44 mouse cellular contexts compared by ENCODE assay signal in genomic region chr4:155618321-155618720, GRCm38 (mm10). TPM values are rescaled to one million over a fixed set of nuclear protein-coding genes. Genes with fewer than 3 reads are reported as not detected.
A peak's percentile ranks its signal among the peaks of the same experiment; 100 is the strongest.
DNase-seq lines count a peak whose midpoint lies in the region; ATAC-seq lines count a peak whose summit lies in the region.
"Had no signal": no experiment of that assay in that cellular context is flagged by ENCODE, and none has a peak within 500 bp of the region (broad histone marks: within the 10 kb centered on the region; RNA-seq: fewer than 3 reads in every experiment).

No protein-coding gene starts in this region.

- H3K4me2 ChIP-seq in heart, embryonic 12.5 days, result no peak overlapping the region
- H3K4me2 ChIP-seq: embryonic facial prominence, embryonic 15.5 days; heart, embryonic 11.5 days; hindbrain, embryonic 15.5 days; limb, embryonic 12.5 days had no signal

- no peaks in the 10 kb centered on the region for H3K27me3 ChIP-seq in heart, embryonic 12.5 days (replicated peaks)
- H3K27me3 ChIP-seq: CH12.LX; embryonic facial prominence, embryonic 15.5 days; hindbrain, embryonic 15.5 days; limb, embryonic 12.5 days had no signal

- H3K4me1 ChIP-seq in heart, embryonic 12.5 days (replicated peaks), result no peaks in the 10 kb centered on the region
- H3K4me1 ChIP-seq: limb, embryonic 12.5 days had no signal

- 0 out of 2 replicates have a peak, but pooled peaks have one; percentile 33 for ATAC-seq in heart, embryonic 12.5 days (ENCODE audit: insufficient number of reproducible peaks, low FRiP score)
- peak; percentile 87 for ATAC-seq in megakaryocyte-erythroid progenitor cell, adult 5-6 weeks (replicated peaks; ENCODE audit: low FRiP score, low TSS enrichment, poor library complexity, severe bottlenecking)
- ATAC-seq: activated CD4-positive, CD25-positive, alpha-beta regulatory T cell, adult 4 months; forebrain, embryonic 14.5 days; inflammation-experienced regulatory T-cells, adult 6 months; lung, postnatal 0 days had no signal

- H3K9me3 ChIP-seq in heart, embryonic 12.5 days (replicated peaks), result no peaks in the 10 kb centered on the region
- H3K9me3 ChIP-seq: embryonic facial prominence, embryonic 10.5 days; embryonic facial prominence, embryonic 15.5 days; hindbrain, embryonic 10.5 days; hindbrain, embryonic 15.5 days; limb, embryonic 12.5 days had no signal

- H3K27ac ChIP-seq in heart, embryonic 12.5 days (ENCODE audit: poor library complexity, severe bottlenecking), result no peak overlapping the region
- H3K27ac ChIP-seq: embryonic facial prominence, embryonic 10.5 days; embryonic facial prominence, embryonic 15.5 days; gastrocnemius, adult 2 months; hindbrain, embryonic 10.5 days; hindbrain, embryonic 15.5 days; left cerebral cortex, adult 2 months; limb, embryonic 12.5 days had no signal

- H3K4me3 ChIP-seq in heart, embryonic 12.5 days, result no peak overlapping the region
- H3K4me3 ChIP-seq: embryonic facial prominence, embryonic 10.5 days; embryonic facial prominence, embryonic 15.5 days; gastrocnemius, adult 2 months; hindbrain, embryonic 10.5 days; hindbrain, embryonic 15.5 days; left cerebral cortex, adult 2 months; limb, embryonic 12.5 days had no signal

- H3K36me3 ChIP-seq in heart, embryonic 12.5 days, result peaks cover 84% of the 10 kb centered on the region

- no peak for DNase-seq in heart, postnatal 4 days
- DNase-seq in layer of hippocampus, adult 9-11 months, result peak; percentile 23
- no peak for DNase-seq in layer of hippocampus, postnatal 25 days (ENCODE audit: extremely low spot score in 1 of 2, low spot score in 1 of 2)
- peak; percentile 16 for DNase-seq in testis, postnatal 14 days (ENCODE audit: low spot score)
- no peak for DNase-seq in testis, postnatal 10 days (ENCODE audit: low spot score)
- DNase-seq in right cerebral cortex, postnatal 14 days, result no peak
- DNase-seq: adrenal gland, adult 2 months; adrenal gland, postnatal 36 days; cerebellum, adult 2 months; cerebellum, postnatal 25 days; gastrocnemius, adult 2 months; gastrocnemius, postnatal 36 days; heart, adult 18-20 months; kidney, adult 2 months; lung, adult 18-20 months; lung, postnatal 4 days; midbrain, embryonic 14.5 days; retina, postnatal 1 day; thymus, postnatal 25 days had no signal

- H3K9ac ChIP-seq in heart, embryonic 12.5 days, result no peak overlapping the region
- H3K9ac ChIP-seq: embryonic facial prominence, embryonic 15.5 days; hindbrain, embryonic 15.5 days; limb, embryonic 12.5 days had no signal

- WGBS in heart, embryonic 12.5 days, result 83% methylated on average over 5 of the region's 5 CpGs

RNA-seq across cellular contexts. Expression of gene Cdk11b, which starts 6.3 kb away (rescaled TPM):
- polyA plus RNA-seq in heart, embryonic 12.5 days (2016; fragmentation: Nextera tagmentation; extraction: Ambion mirVana), result 51.8 and 52.3 TPM in 2 replicates
- 10 to 100 TPM; 30.1 to 32.3 TPM for total RNA-seq in heart, postnatal 4 days (2021)
- 10 to 100 TPM; 41.1 to 47.3 TPM for total RNA-seq in layer of hippocampus, postnatal 25 days (2021)
- total RNA-seq in megakaryocyte-erythroid progenitor cell, adult 5-6 weeks (2014; fragmentation: Nextera tagmentation), result 60.7 and 74.1 TPM in 2 replicates
- total RNA-seq in megakaryocyte-erythroid progenitor cell, adult 5-6 weeks (2017), result 44.7 and 67.9 TPM in 2 replicates

RNA-seq across cellular contexts. Expression of gene Slc35e2, which starts 17.1 kb away (rescaled TPM):
- polyA plus RNA-seq in heart, embryonic 12.5 days (2016; fragmentation: Nextera tagmentation; extraction: Ambion mirVana), result 8.9 and 9.1 TPM in 2 replicates
- total RNA-seq in heart, postnatal 4 days (2021), result 10 to 100 TPM; 15.6 to 16.5 TPM
- total RNA-seq in layer of hippocampus, postnatal 25 days (2021), result 10 to 100 TPM; 41.5 to 42.5 TPM
- total RNA-seq in megakaryocyte-erythroid progenitor cell, adult 5-6 weeks (2014; fragmentation: Nextera tagmentation), result 45.1 and 60.2 TPM in 2 replicates
- 30.4 and 31.1 TPM in 2 replicates for total RNA-seq in megakaryocyte-erythroid progenitor cell, adult 5-6 weeks (2017)

RNA-seq across cellular contexts. Expression of gene Gm10563, which starts 26.9 kb away (rescaled TPM):
- polyA plus RNA-seq in heart, embryonic 12.5 days (2016; fragmentation: Nextera tagmentation; extraction: Ambion mirVana), result not detected in 2 replicates
- total RNA-seq in heart, postnatal 4 days (2021), result not detected
- total RNA-seq in layer of hippocampus, postnatal 25 days (2021), result not detected
- total RNA-seq in megakaryocyte-erythroid progenitor cell, adult 5-6 weeks (2014; fragmentation: Nextera tagmentation), result not detected in 2 replicates
- total RNA-seq in megakaryocyte-erythroid progenitor cell, adult 5-6 weeks (2017), result not detected in 2 replicates
- total RNA-seq: adrenal gland, adult 2 months; adrenal gland, postnatal 36 days; CH12.LX; ES-E14; gastrocnemius, adult 2 months; gastrocnemius, postnatal 36 days; heart, adult 18-20 months; left cerebral cortex, adult 2 months; left cerebral cortex, postnatal 25 days; monocyte, adult 5-6 weeks had no signal
- polyA plus RNA-seq: activated CD4-positive, CD25-positive, alpha-beta regulatory T cell, adult 4 months; adrenal gland, adult 2 months; C2C12; cerebellum, adult 2 months; embryonic facial prominence, embryonic 10.5 days; embryonic facial prominence, embryonic 15.5 days; forebrain, embryonic 14.5 days; frontal cortex, adult 2 months; heart, embryonic 11.5 days; heart, postnatal 0 days; hindbrain, embryonic 10.5 days; hindbrain, embryonic 15.5 days; kidney, adult 2 months; kidney, embryonic 16.5 days; large intestine, adult 2 months; limb, embryonic 12.5 days; lung, postnatal 0 days; midbrain, embryonic 14.5 days; neural tube, embryonic 14.5 days; spleen, adult 2 months; testis, adult 2 months had no signal

RNA-seq across cellular contexts. Expression of gene Mmp23, which starts 34.9 kb away (rescaled TPM):
- 72.0 and 75.7 TPM in 2 replicates for polyA plus RNA-seq in heart, embryonic 12.5 days (2016; fragmentation: Nextera tagmentation; extraction: Ambion mirVana)
- total RNA-seq in heart, postnatal 4 days (2021), result 10 to 100 TPM; 32.3 to 33.1 TPM
- 1 to 10 TPM; 2.7 to 3.0 TPM for total RNA-seq in layer of hippocampus, postnatal 25 days (2021)
- total RNA-seq in megakaryocyte-erythroid progenitor cell, adult 5-6 weeks (2014; fragmentation: Nextera tagmentation), result not detected in 2 replicates
- not detected in 2 replicates for total RNA-seq in megakaryocyte-erythroid progenitor cell, adult 5-6 weeks (2017)
- total RNA-seq: monocyte, adult 5-6 weeks had no signal
- polyA plus RNA-seq: activated CD4-positive, CD25-positive, alpha-beta regulatory T cell, adult 4 months; inflammation-experienced regulatory T-cells, adult 6 months had no signal

RNA-seq across cellular contexts. Expression of gene Mib2, which starts 50.7 kb away (rescaled TPM):
- 21.7 and 22.4 TPM in 2 replicates for polyA plus RNA-seq in heart, embryonic 12.5 days (2016; fragmentation: Nextera tagmentation; extraction: Ambion mirVana)
- 10 to 100 TPM; 15.9 to 17.7 TPM for total RNA-seq in heart, postnatal 4 days (2021)
- total RNA-seq in layer of hippocampus, postnatal 25 days (2021), result 100 to 1,000 TPM in 1 of 2 experiments, 10 to 100 TPM in 1; 96.6 to 109 TPM
- total RNA-seq in megakaryocyte-erythroid progenitor cell, adult 5-6 weeks (2014; fragmentation: Nextera tagmentation), result 12.9 and 17.9 TPM in 2 replicates
- 11.9 and 13.3 TPM in 2 replicates for total RNA-seq in megakaryocyte-erythroid progenitor cell, adult 5-6 weeks (2017)

Comparison
In these comparisons a context has a peak if more than half of its experiments do, and no peak if none do; other contexts are left out.
1. DNase-seq: peak in layer of hippocampus, adult 9-11 months (single experiment) and testis, postnatal 14 days (single experiment); none in heart, postnatal 4 days (single experiment), layer of hippocampus, postnatal 25 days (0 of 2), testis, postnatal 10 days (single experiment) and right cerebral cortex, postnatal 14 days (single experiment).